Mouse (Mus musculus) kidney, adult 8-10 months (tissue): Measurements from ENCODE around the gene Gm9817.

Experiments
- DNase-seq, 2 experiments: peaks; one replicate each; pipeline ENCODE4 v3.0.0; 2022

The Gm9817 gene

GRCm38 (mm10) chr13:45092816-45093215 is 14.3 kb downstream of the Gm9817 start:
- DNase-seq: no peak

- no peak for DNase-seq
These were observed 16.5 kb downstream of the Gm9817 start for GRCm38 (mm10) chr13:45095028-45095427.

DNA sequence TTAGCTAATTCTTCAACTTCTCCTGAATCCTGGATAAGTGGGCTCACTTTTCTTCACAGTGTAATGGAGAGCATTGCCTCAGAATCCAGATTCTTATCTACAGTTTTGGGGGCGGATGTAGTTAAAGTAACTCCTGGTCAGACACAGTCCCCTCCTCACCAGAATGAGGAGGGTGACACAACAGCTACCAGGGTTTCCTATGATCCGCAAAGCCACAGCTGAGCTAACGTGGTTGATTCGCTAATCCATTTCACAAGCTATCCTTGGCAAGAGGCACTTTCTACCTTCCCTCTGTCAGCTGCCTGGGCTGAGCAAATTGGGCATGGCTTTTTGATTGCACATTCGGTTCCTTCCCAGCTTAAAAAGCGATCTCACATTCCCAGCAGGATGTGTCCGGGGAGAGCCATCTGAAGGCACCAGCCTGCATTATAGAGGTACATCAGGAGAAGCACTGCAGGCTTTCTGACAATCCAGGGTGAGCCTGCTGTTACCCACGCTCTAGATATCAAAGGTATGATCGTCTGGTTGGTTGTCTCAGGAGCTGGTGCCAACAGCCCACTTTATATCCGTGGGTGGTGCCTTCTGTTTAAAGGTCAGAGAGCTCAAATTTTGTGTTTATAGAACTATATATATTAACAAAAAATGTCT is 21.2 kb downstream of the Gm9817 start:
- DNase-seq: no peak

DNA sequence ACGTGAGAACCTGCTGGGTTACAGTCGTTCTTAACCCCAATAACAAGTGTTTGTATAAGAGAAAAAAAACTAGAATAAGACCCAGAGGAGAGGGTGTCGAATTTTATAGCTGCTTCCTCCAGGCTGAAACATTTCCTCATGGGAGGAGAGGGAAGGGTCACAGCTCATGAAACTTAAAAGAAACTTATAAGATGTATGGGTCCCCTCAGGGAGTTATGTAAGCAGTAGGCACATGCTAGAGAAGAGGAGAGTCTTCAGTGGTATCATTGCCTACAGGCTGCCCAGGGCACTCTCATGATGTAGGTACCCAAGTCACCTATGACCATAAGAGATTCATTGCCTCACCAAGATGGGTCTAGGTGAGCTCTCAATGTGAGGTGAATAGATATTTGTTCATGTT is 28.0 kb downstream of the Gm9817 start:
- no peak for DNase-seq

DNA sequence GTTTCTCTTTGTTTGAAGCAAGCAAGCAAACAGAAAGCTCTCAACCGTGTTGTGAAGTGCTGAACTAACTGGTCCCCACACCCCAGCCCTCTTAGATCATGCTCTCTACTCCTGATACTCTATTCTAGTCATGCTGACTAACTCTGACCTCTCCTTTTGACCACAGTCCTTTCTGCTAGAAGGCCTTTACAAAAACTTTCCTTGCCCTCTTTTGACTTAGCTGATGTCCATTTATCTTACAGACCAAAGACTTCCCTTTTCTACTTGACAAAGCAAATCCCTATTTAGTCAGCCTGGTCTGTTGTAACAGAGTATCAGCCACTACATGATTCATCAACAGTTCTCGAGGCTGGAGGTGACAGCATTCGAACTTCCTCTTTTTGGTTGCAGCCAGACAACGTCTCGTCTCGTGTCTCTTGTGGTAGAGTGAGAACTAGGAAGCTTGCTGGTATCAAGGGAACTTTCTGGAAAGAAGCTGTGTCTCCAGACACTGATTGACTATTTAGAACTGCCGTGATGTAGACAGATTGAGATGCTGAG is 30.4 kb downstream of the Gm9817 start:
- DNase-seq: no peak

DNA sequence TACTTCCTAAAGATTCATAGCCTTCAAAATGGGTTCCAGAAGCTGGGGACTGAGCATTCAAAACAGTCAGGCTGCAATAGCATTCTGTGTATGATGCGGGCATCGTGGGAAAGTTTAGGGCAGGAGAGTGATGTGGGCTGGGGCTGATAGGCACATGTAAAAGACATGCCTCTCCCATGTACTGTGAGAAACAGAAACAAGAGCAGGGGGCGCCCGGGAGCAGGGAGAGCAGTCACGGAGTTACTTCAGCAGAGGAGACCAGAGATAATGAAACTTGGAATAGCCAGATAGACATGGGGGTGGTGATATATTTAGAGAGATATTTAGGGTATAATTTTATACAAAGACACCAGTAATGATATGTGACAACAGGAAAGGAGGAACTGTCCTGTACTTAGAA is 39.9 kb downstream of the Gm9817 start:
- DNase-seq: no peak

DNA sequence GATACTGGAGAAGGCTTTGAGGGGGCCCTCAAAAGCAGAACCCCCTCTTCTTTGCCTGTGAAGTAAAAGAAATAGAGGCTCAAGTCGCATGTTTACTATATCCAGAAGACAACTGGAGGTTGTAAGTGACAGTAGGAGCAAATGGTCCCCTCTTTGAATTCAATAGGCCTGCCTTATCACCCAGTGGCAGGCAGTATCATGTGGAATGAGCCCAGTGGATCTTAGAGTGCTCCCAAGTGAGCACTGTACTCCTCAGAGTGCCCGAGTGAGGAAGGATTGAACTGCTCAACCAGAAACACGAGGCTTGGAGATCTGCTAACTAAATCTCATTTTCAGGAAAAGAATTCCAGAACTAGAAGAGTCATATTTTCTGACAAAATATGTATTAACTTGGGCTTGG is 40.3 kb downstream of the Gm9817 start:
- no peak for DNase-seq
